Mouse (Mus musculus) telencephalon, adult 2 months (tissue): ENCODE measurements around the gene Rab7b.
A peak's percentile ranks its signal among the peaks of the same experiment; 100 is the strongest.

Experiments used
- DNase-seq: peaks from one replicate; pipeline ENCODE4 v3.0.0-alpha.2; 2011; ENCODE audit warnings: low read depth, low spot score

The Rab7b gene

GRCm38 (mm10) chr1:131688475-131688874 lies at the start of gene Rab7b:
Gene Rab7b (plus strand): TSS chr1:131688695.
- no peak for DNase-seq

- DNase-seq = no peak
These were observed 48.4 kb upstream of the Rab7b start for GRCm38 (mm10) chr1:131640062-131640461.

GRCm38 (mm10) chr1:131641565-131641964 lies 46.9 kb upstream of the Rab7b start:
- no peak for DNase-seq

GRCm38 (mm10) chr1:131642251-131642650 lies 46.2 kb upstream of the Rab7b start:
- no peak for DNase-seq

GRCm38 (mm10) chr1:131652670-131653443 lies 35.6 kb upstream of the Rab7b start:
- DNase-seq = no peak

GRCm38 (mm10) chr1:131655601-131656000 lies 32.9 kb upstream of the Rab7b start:
- no peak for DNase-seq

GRCm38 (mm10) chr1:131657945-131658354 lies 30.5 kb upstream of the Rab7b start:
- DNase-seq = peak; percentile 90

- no peak for DNase-seq
These were observed 28.9 kb upstream of the Rab7b start for GRCm38 (mm10) chr1:131659512-131660085.

GRCm38 (mm10) chr1:131660266-131660665 lies 28.2 kb upstream of the Rab7b start:
- DNase-seq = no peak

- DNase-seq = no peak
These were observed 27.6 kb upstream of the Rab7b start for GRCm38 (mm10) chr1:131660716-131661472.

- no peak for DNase-seq
These were observed 26.7 kb upstream of the Rab7b start for GRCm38 (mm10) chr1:131661749-131662148.

GRCm38 (mm10) chr1:131663286-131663995 lies 25.1 kb upstream of the Rab7b start:
- no peak for DNase-seq

- DNase-seq = no peak
These were observed 24.4 kb upstream of the Rab7b start for GRCm38 (mm10) chr1:131664136-131664535.

GRCm38 (mm10) chr1:131665886-131666285 lies 22.6 kb upstream of the Rab7b start:
- DNase-seq = no peak

GRCm38 (mm10) chr1:131671113-131671512 lies 17.4 kb upstream of the Rab7b start:
- DNase-seq = no peak

- DNase-seq = no peak
These were observed 16.1 kb upstream of the Rab7b start for GRCm38 (mm10) chr1:131672361-131672760.

- no peak for DNase-seq
These were observed 8.9 kb upstream of the Rab7b start for GRCm38 (mm10) chr1:131679644-131680043.

- no peak for DNase-seq
These were observed 756 bp upstream of the Rab7b start for GRCm38 (mm10) chr1:131687739-131688138.

- no peak for DNase-seq
These were observed 521 bp downstream of the Rab7b start for GRCm38 (mm10) chr1:131689016-131689415.

GRCm38 (mm10) chr1:131689899-131690298 lies 1.4 kb downstream of the Rab7b start:
- DNase-seq = no peak

GRCm38 (mm10) chr1:131690435-131690834 lies 1.9 kb downstream of the Rab7b start:
- DNase-seq = no peak

GRCm38 (mm10) chr1:131691356-131691755 lies 2.9 kb downstream of the Rab7b start:
- DNase-seq = no peak
